Mouse (Mus musculus): ENCODE measurements around the gene Klhl35.

GRCm38 (mm10) chr7:99452859-99453258 is 12.9 kb upstream of the Klhl35 start:
- TF ChIP-seq GATA1 (IDR thresholded peaks at IDR 0.05; ENCODE audit: borderline replicate concordance, low read length) (no peak), FLI1 (IDR thresholded peaks at IDR 0.05; ENCODE audit: low read length) (no peak)

All from megakaryocyte, embryonic 14.5 days (primary cell).